Mouse (Mus musculus): Measurements from ENCODE around the gene Suclg2.

DNA sequence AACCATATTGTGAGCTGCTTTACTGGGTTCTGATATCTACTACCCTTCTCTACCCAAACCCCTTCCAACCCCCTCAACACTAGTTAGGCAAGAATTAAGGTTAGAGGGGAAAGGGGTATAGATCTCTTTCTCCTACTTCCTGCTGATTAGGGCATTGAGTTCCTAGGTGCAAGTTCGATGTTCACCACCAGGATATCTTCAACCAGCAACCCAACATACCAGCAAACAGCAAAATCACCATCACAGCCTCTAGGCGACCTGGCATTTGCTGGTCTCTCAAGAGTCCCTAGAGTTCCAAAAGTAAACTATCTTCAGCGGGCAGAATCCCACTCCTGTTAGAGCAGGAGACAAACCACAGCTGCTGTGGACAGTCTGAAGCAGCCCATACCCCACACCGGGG is 33.4 kb downstream of the Suclg2 start:
- TF ChIP-seq CTCF (IDR thresholded peaks at IDR 0.05; ENCODE audit: extremely low read depth, insufficient read depth, insufficient read length, insufficient replicate concordance) (no peak), POLR2A (IDR thresholded peaks at IDR 0.05; ENCODE audit: low read depth, low read length) (no peak)

Measured in spleen, adult 2 months (tissue).